Mouse (Mus musculus) embryonic facial prominence, embryonic 14.5 days (tissue): ENCODE measurements around the gene Syt2. TPM values are rescaled to one million over a fixed set of nuclear protein-coding genes. Genes with fewer than 3 reads are reported as not detected.

ENCODE experiments used
- ATAC-seq: fragments of 200-750 bp; cut with Nextera tagmentation; 2 replicates; pipeline ENCODE4 v1.8.0; 2017; ENCODE audit warnings: low read depth, moderate number of reproducible peaks, moderate TSS enrichment
- DNase-seq: peaks from one replicate; pipeline ENCODE4 v3.0.0-alpha.2; 2015; ENCODE audit warnings: low spot score
- H3K27ac ChIP-seq: fragments of 300-500 bp; sonication (generic); replicated peaks from 2 replicates; pipeline ENCODE4 v1.5.1; 2014; ENCODE audit warnings: low read depth, mild to moderate bottlenecking, low read length, moderate library complexity
- H3K27me3 ChIP-seq: fragments of 300-500 bp; sonication (generic); replicated peaks from 2 replicates; pipeline ENCODE4 v1.6.1; 2014; ENCODE audit warnings: low read length; ENCODE audit not compliant: control insufficient read depth, insufficient read depth
- H3K36me3 ChIP-seq: fragments of 300-500 bp; sonication (generic); 2 replicates; pipeline ENCODE4 v1.6.1; 2014; ENCODE audit warnings: low read length, mixed read lengths; ENCODE audit not compliant: control insufficient read depth, insufficient read depth
- H3K4me1 ChIP-seq: fragments of 300-500 bp; sonication (generic); 2 replicates; pipeline ENCODE4 v1.6.1; 2014; ENCODE audit warnings: antibody characterized with exemption, low read length; ENCODE audit not compliant: control insufficient read depth, insufficient read depth
- H3K4me2 ChIP-seq: fragments of 300-500 bp; sonication (generic); 2 replicates; pipeline ENCODE4 v1.6.1; 2014; ENCODE audit warnings: low read depth, mild to moderate bottlenecking, low read length, moderate library complexity, mixed read lengths
- H3K4me3 ChIP-seq: fragments of 300-500 bp; sonication (generic); 2 replicates; pipeline ENCODE4 v1.5.1; 2014; ENCODE audit warnings: low read depth, mild to moderate bottlenecking, low read length
- H3K9ac ChIP-seq: fragments of 300-500 bp; sonication (generic); 2 replicates; pipeline ENCODE4 v1.6.1; 2014; ENCODE audit warnings: low read depth, mild to moderate bottlenecking, low read length, moderate library complexity, mixed read lengths
- H3K9me3 ChIP-seq: fragments of 300-500 bp; sonication (generic); 2 replicates; pipeline ENCODE4 v1.6.1; 2016; ENCODE audit warnings: low read length; ENCODE audit not compliant: control insufficient read depth
- WGBS: fragments of 180-500 bp; shearing (Covaris S2); extraction: QIAGEN DNeasy Blood & Tissue Kit; methylation state at CpG from one replicate; pipeline ENCODE4 v1.1.7; 2014; 5-methylcytosine and 5-hydroxymethylcytosine counted together
- polyA plus RNA-seq: library from polyadenylated mRNA; unstranded; fragments of >200 nt; fragmentation: Nextera tagmentation; extraction: Ambion mirVana; gene quantifications from 2 replicates; pipeline ENCODE4 v1.2.1, GENCODE M21; 2014

The Syt2 gene
- polyA plus RNA-seq, 1 experiment from 2014 or later = 1.6 TPM

DNA sequence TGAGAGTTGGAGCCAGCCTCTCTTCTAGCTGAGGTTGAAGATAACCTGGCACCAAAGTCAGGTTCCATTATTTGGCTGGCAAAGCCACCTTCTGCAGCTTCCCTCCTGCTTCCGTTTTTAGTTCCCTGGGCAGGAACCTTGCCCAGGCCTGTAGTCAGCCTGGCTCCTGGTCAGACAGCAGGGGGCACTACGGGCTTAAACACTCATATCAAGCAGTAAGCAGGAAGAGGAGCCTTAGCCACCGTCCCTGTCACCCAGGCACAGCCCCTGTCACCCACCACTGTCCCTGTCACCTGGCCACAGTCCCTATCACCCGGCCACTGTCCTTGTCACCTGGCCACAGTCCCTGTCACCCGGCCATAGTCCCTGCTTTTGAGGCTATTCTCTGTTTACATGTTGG, 78.8 kb downstream of the Syt2 start:
- no peaks in the 10 kb centered on the region for H3K9me3 ChIP-seq
- WGBS = 55% methylated on average over 5 of the region's 5 CpGs
- H3K27me3 ChIP-seq = no peaks in the 10 kb centered on the region
- DNase-seq = peak; percentile 50
- H3K27ac ChIP-seq = no peak overlapping the region
- H3K4me2 ChIP-seq = no peak overlapping the region
- H3K4me3 ChIP-seq = no peak overlapping the region
- ATAC-seq = no peak
- no peaks in the 10 kb centered on the region for H3K36me3 ChIP-seq
- no peaks in the 10 kb centered on the region for H3K4me1 ChIP-seq
- H3K9ac ChIP-seq = no peak overlapping the region

- 91% methylated on average over 7 of the region's 7 CpGs for WGBS
- DNase-seq (no peak), ATAC-seq (no peak)
- Histone ChIP-seq H3K27ac (no peak overlapping the region), H3K9me3 (no peaks in the 10 kb centered on the region), H3K4me3 (no peak overlapping the region), H3K36me3 (no peaks in the 10 kb centered on the region), H3K9ac (no peak overlapping the region), H3K27me3 (no peaks in the 10 kb centered on the region), H3K4me1 (no peaks in the 10 kb centered on the region), H3K4me2 (no peak overlapping the region)
Observed at GRCm38 (mm10) chr1:134726480-134726879, 80.0 kb downstream of the Syt2 start.

GRCm38 (mm10) chr1:134727256-134727655, 80.8 kb downstream of the Syt2 start:
- H3K9ac ChIP-seq = no peak overlapping the region
- H3K27ac ChIP-seq = no peak overlapping the region
- no peak overlapping the region for H3K4me3 ChIP-seq
- no peaks in the 10 kb centered on the region for H3K36me3 ChIP-seq
- ATAC-seq (no peak), DNase-seq (no peak)
- H3K4me1 ChIP-seq = no peaks in the 10 kb centered on the region
- no peaks in the 10 kb centered on the region for H3K27me3 ChIP-seq
- H3K9me3 ChIP-seq = no peaks in the 10 kb centered on the region
- 78% methylated on average over 8 of the region's 8 CpGs for WGBS
- no peak overlapping the region for H3K4me2 ChIP-seq

- DNase-seq (no peak), ATAC-seq (no peak)
- Histone ChIP-seq H3K36me3 (no peaks in the 10 kb centered on the region), H3K4me3 (no peak overlapping the region), H3K9me3 (no peaks in the 10 kb centered on the region), H3K27me3 (no peaks in the 10 kb centered on the region), H3K27ac (no peak overlapping the region), H3K4me1 (no peaks in the 10 kb centered on the region), H3K4me2 (no peak overlapping the region), H3K9ac (no peak overlapping the region)
- 76% methylated on average over 5 of the region's 5 CpGs for WGBS
Observed at GRCm38 (mm10) chr1:134733659-134734058, 87.2 kb downstream of the Syt2 start.

GRCm38 (mm10) chr1:134737463-134737862, 91.0 kb downstream of the Syt2 start:
- Histone ChIP-seq H3K27ac (no peak overlapping the region), H3K4me3 (no peak overlapping the region), H3K36me3 (no peaks in the 10 kb centered on the region), H3K9me3 (no peaks in the 10 kb centered on the region), H3K27me3 (no peaks in the 10 kb centered on the region), H3K4me1 (no peaks in the 10 kb centered on the region), H3K4me2 (no peak overlapping the region), H3K9ac (no peak overlapping the region)
- 75% methylated on average over 9 of the region's 9 CpGs for WGBS
- DNase-seq = no peak
- ATAC-seq = no peak

DNA sequence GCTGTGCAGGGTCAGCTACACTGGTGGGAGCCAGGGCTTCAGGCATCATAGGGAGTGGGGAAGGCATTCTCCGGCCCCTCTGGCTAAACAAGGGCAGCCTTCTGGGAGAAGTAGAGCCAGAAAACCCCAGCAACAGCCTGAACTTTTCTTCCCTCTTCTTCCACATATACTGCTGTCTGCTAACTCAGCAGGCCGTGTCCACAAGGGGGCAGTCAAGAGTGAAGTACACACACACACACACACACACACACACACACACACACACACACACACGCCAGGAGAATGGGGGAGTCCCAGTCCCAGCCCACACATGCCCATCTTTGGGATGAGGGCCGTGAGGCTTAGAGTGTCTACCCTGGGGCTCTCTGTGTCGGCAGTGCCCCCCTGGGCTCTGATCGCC, 95.0 kb downstream of the Syt2 start:
- no peaks in the 10 kb centered on the region for H3K36me3 ChIP-seq
- H3K9me3 ChIP-seq = no peaks in the 10 kb centered on the region
- DNase-seq = no peak
- no peak overlapping the region for H3K27ac ChIP-seq
- no peak overlapping the region for H3K4me3 ChIP-seq
- ATAC-seq = no peak
- H3K9ac ChIP-seq = no peak overlapping the region
- no peaks in the 10 kb centered on the region for H3K4me1 ChIP-seq
- no peaks in the 10 kb centered on the region for H3K27me3 ChIP-seq
- WGBS = 73% methylated on average over 5 of the region's 6 CpGs
- no peak overlapping the region for H3K4me2 ChIP-seq

- ATAC-seq (no peak), DNase-seq (no peak)
- Histone ChIP-seq H3K4me3 (no peak overlapping the region), H3K9ac (no peak overlapping the region), H3K27me3 (no peaks in the 10 kb centered on the region), H3K4me1 (no peaks in the 10 kb centered on the region), H3K36me3 (no peaks in the 10 kb centered on the region), H3K9me3 (no peaks in the 10 kb centered on the region), H3K27ac (no peak overlapping the region), H3K4me2 (no peak overlapping the region)
- 83% methylated on average over 6 of the region's 7 CpGs for WGBS
Observed at GRCm38 (mm10) chr1:134741946-134742661, 95.6 kb downstream of the Syt2 start.

DNA sequence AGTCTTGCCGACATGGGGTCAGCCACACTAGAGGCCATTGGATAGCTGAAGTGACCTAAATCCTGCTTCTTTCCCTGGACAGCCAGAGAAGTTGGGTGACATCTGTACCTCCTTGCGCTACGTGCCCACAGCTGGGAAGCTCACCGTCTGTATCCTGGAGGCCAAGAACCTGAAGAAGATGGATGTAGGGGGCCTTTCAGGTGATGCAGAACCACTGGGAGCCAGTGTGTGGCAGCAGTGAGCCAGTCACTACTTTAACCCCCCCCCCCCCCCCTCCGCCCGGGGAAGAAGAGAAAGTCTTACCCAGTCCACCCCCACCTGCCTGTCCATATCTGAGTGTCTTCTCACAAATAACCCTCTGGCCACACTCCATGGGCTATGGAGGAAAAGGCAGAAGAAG, 99.2 kb downstream of the Syt2 start:
- H3K4me2 ChIP-seq = no peak overlapping the region

More for the DNA sequence above, 99.2 kb downstream of the Syt2 start:
- H3K4me3 ChIP-seq = no peak overlapping the region
- H3K9ac ChIP-seq = no peak overlapping the region
- H3K36me3 ChIP-seq = no peaks in the 10 kb centered on the region
- WGBS = 59% methylated on average over 4 of the region's 6 CpGs
- H3K27ac ChIP-seq = no peak overlapping the region
- H3K27me3 ChIP-seq = no peaks in the 10 kb centered on the region
- H3K4me1 ChIP-seq = peaks cover 16% of the 10 kb centered on the region; the same call in 1 of the 2 replicates
- H3K9me3 ChIP-seq = no peaks in the 10 kb centered on the region
- ATAC-seq (no peak), DNase-seq (no peak)
